Mouse (Mus musculus) inflammation-experienced regulatory T-cells, adult 16 weeks (primary cell): ENCODE data around the gene Vps51. TPM values are rescaled to one million over a fixed set of nuclear protein-coding genes. Genes with fewer than 3 reads are reported as not detected.

Source experiments
- polyA plus RNA-seq: library from polyadenylated mRNA; unstranded; fragments of 100-300 nt; shearing (Covaris generic); gene quantifications from one replicate; pipeline ENCODE4 v1.2.1, GENCODE M21; 2017

Vps51 gene
- polyA plus RNA-seq, result 98.9 TPM

GRCm38 (mm10) chr19:6076564-6077393 is at the start of gene Vps51:
Gene Vps51, minus strand, starts transcription at chr19:6077231.

GRCm38 (mm10) chr19:6117986-6118676 is 41.1 kb upstream of the Vps51 start, which contains the start of gene Sac3d1:
Gene Sac3d1, minus strand, starts transcription at chr19:6118650.

GRCm38 (mm10) chr19:6105586-6105985 is 28.6 kb upstream of the Vps51 start, which contains the start of gene Naaladl1:
Gene Naaladl1, plus strand, starts transcription at chr19:6105782.

GRCm38 (mm10) chr19:6094119-6094518 is 17.1 kb upstream of the Vps51 start, which contains the start of gene AC131692.1:
Gene AC131692.1, plus strand, starts transcription at chr19:6094419.

GRCm38 (mm10) chr19:6084478-6085248 is 7.6 kb upstream of the Vps51 start, which contains the start of the genes Zfpl1 and Cdca5:
Gene Zfpl1, minus strand, starts transcription at chr19:6084956.
Gene Cdca5, plus strand, starts transcription at chr19:6084983.

GRCm38 (mm10) chr19:6082156-6082555 is 5.1 kb upstream of the Vps51 start, which contains the start of gene Gm28374:
Gene Gm28374, minus strand, starts transcription at chr19:6082256.

GRCm38 (mm10) chr19:6079983-6080480 is 3.0 kb upstream of the Vps51 start, which contains the start of gene Tmem262:
Gene Tmem262, plus strand, starts transcription at chr19:6080033.

GRCm38 (mm10) chr19:6067724-6068415 is 9.2 kb downstream of the Vps51 start, which contains the start of gene Tm7sf2:
Gene Tm7sf2, minus strand, starts transcription at chr19:6068373.

GRCm38 (mm10) chr19:6061021-6061533 is 16.0 kb downstream of the Vps51 start, which contains the start of gene Znhit2:
Gene Znhit2, plus strand, starts transcription at chr19:6061192.

GRCm38 (mm10) chr19:6057313-6058096 is 19.5 kb downstream of the Vps51 start, which contains the start of the genes Mrpl49 and Fau:
Gene Mrpl49, minus strand, starts transcription at chr19:6057785.
Gene Fau, plus strand, starts transcription at chr19:6057844.

GRCm38 (mm10) chr19:6046294-6047153 is 30.5 kb downstream of the Vps51 start, which contains the start of gene Syvn1:
Gene Syvn1, plus strand, starts transcription at chr19:6046576.

Other genes starting within 250 kb of the Vps51 start
- gene Frmd8, start 202.0 kb downstream of the Vps51 start, polyA plus RNA-seq, result 341 TPM
- gene Slc25a45, start 199.4 kb downstream of the Vps51 start, polyA plus RNA-seq, result 49.6 TPM
- 0.65 TPM for gene Tigd3, start 183.1 kb downstream of the Vps51 start, polyA plus RNA-seq
- gene Dpf2, start 164.2 kb downstream of the Vps51 start, polyA plus RNA-seq, result 210 TPM
- gene Cdc42ep2, start 152.4 kb downstream of the Vps51 start, polyA plus RNA-seq, result 0.34 TPM
- gene Pola2, start 113.0 kb downstream of the Vps51 start, polyA plus RNA-seq, result 56.4 TPM
- gene Slc22a20, start 91.1 kb downstream of the Vps51 start, polyA plus RNA-seq, result not detected
- gene Capn1, start 61.3 kb downstream of the Vps51 start, polyA plus RNA-seq, result 71.0 TPM
- gene Syvn1, start 30.7 kb downstream of the Vps51 start, polyA plus RNA-seq, result 63.0 TPM
- gene Mrpl49, start 19.4 kb downstream of the Vps51 start, polyA plus RNA-seq, result 56.0 TPM
- gene Fau, start 19.4 kb downstream of the Vps51 start, polyA plus RNA-seq, result 820 TPM
- 10.9 TPM for gene Znhit2, start 16.0 kb downstream of the Vps51 start, polyA plus RNA-seq
- 20.5 TPM for gene Tm7sf2, start 8.9 kb downstream of the Vps51 start, polyA plus RNA-seq
- not detected for gene Tmem262, start 2.8 kb upstream of the Vps51 start, polyA plus RNA-seq
- gene Gm28374, start 5.0 kb upstream of the Vps51 start, polyA plus RNA-seq, result 0.73 TPM
- 53.7 TPM for gene Zfpl1, start 7.7 kb upstream of the Vps51 start, polyA plus RNA-seq
- gene Cdca5, start 7.8 kb upstream of the Vps51 start, polyA plus RNA-seq, result 5.6 TPM
- gene AC131692.1, start 17.2 kb upstream of the Vps51 start, polyA plus RNA-seq, result not detected
- not detected for gene Naaladl1, start 28.6 kb upstream of the Vps51 start, polyA plus RNA-seq
- 2.7 TPM for gene Sac3d1, start 41.4 kb upstream of the Vps51 start, polyA plus RNA-seq
- gene Snx15, start 51.1 kb upstream of the Vps51 start, polyA plus RNA-seq, result 43.1 TPM
- gene Batf2, start 63.8 kb upstream of the Vps51 start, polyA plus RNA-seq, result not detected
- gene Arl2, start 64.3 kb upstream of the Vps51 start, polyA plus RNA-seq, result 25.0 TPM
- gene Majin, start 107.2 kb upstream of the Vps51 start, polyA plus RNA-seq, result 0.28 TPM
- gene Gpha2, start 149.1 kb upstream of the Vps51 start, polyA plus RNA-seq, result not detected
- gene Ppp2r5b, start 158.6 kb upstream of the Vps51 start, polyA plus RNA-seq, result 14.8 TPM
- 48.1 TPM for gene Atg2a, start 164.4 kb upstream of the Vps51 start, polyA plus RNA-seq
- gene Ehd1, start 199.5 kb upstream of the Vps51 start, polyA plus RNA-seq, result 25.5 TPM
- gene Cdc42bpg, start 229.2 kb upstream of the Vps51 start, polyA plus RNA-seq, result 0.37 TPM